Comparison of ENCODE assay signal across 7 mouse cellular contexts in the genomic region with DNA sequence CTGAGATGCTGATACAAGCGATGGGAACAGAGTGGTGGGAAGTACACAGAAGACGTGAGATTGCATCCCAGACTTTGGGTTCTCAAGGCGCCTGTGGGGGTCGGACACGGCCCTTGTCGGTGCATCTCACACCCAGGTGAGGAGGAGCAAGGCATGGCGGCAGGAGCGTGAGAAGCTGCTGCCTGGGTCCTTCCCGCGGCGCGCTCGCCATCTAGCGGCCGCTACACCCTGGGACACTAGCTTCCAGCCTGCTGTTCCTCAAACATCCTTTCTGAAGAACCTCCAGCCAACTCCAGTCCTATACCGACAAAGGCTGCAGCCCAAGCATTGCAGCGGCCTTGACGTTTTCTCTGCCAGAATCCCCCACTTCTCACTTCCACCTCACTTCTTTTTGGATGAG. TPM values are rescaled to one million over a fixed set of nuclear protein-coding genes. Genes with fewer than 3 reads are reported as not detected.
DNase-seq lines count a peak whose midpoint lies in the region; ATAC-seq and TF ChIP-seq lines count a peak whose summit lies in the region.

No protein-coding gene starts in this region.

- no peaks in the 10 kb centered on the region for H3K27me3 ChIP-seq in C2C12 (ENCODE audit: control insufficient read depth, insufficient read depth, insufficient read length)
- H3K27me3 ChIP-seq in G1E (ENCODE audit: insufficient read depth, low read length) = no peaks in the 10 kb centered on the region
- no peaks in the 10 kb centered on the region for H3K27me3 ChIP-seq in heart, embryonic 11.5 days (ENCODE audit: control insufficient read depth, insufficient read depth, low read length)

- H3K9me3 ChIP-seq in G1E (replicated peaks) = no peaks in the 10 kb centered on the region
- H3K9me3 ChIP-seq in heart, embryonic 11.5 days (replicated peaks; ENCODE audit: control insufficient read depth, low read length) = no peaks in the 10 kb centered on the region

- H3K4me3 ChIP-seq in C2C12 (ENCODE audit: insufficient read depth, poor library complexity, severe bottlenecking) (no peak overlapping the region), G1E (ENCODE audit: low read depth, low read length) (no peak overlapping the region; the same call in 1 of the 2 replicates)
- H3K4me3 ChIP-seq in heart, embryonic 11.5 days (ENCODE audit: low read depth, low read length) = peak overlapping the region; percentile 15; the same call in 1 of the 2 replicates

- peak overlapping the region; percentile 52 for H3K4me2 ChIP-seq in heart, embryonic 11.5 days

- H3K4me1 ChIP-seq in G1E (ENCODE audit: insufficient read depth, low read depth, low read length) = peaks cover 30% of the 10 kb centered on the region
- peaks cover 16% of the 10 kb centered on the region for H3K4me1 ChIP-seq in heart, embryonic 11.5 days (ENCODE audit: control insufficient read depth, insufficient read depth, low read length)

- DNase-seq in G1E (ENCODE audit: low spot score) = peak; percentile 68
- peak; percentile 74 to 79 for DNase-seq in cerebellum, postnatal 36 days
- peak; percentile 64 for DNase-seq in kidney, postnatal 14 days
- peak; percentile 67 for DNase-seq in lung, postnatal 36 days
- peak; percentile 69 for DNase-seq in right cerebral cortex, postnatal 25 days

- no peak overlapping the region for H3K27ac ChIP-seq in heart, embryonic 11.5 days (ENCODE audit: low read depth, low read length)

- no peaks in the 10 kb centered on the region for H3K79me3 ChIP-seq in C2C12 (ENCODE audit: low read depth)

- H3ac ChIP-seq in C2C12 (ENCODE audit: control insufficient read depth, insufficient read length, low read depth) = no peak overlapping the region

- TF ChIP-seq CTCF in C2C12 (IDR thresholded peaks at IDR 0.05; ENCODE audit: control insufficient read depth, insufficient read depth, insufficient read length) (peak; percentile 91), G1E (IDR thresholded peaks at IDR 0.05; ENCODE audit: low read depth, low read length) (peak; percentile 77)

- H3K36me3 ChIP-seq in C2C12 (ENCODE audit: control insufficient read depth, insufficient read depth) (no peaks in the 10 kb centered on the region), G1E (replicated peaks) (peaks cover 9% of the 10 kb centered on the region)
- H3K36me3 ChIP-seq in heart, embryonic 11.5 days (ENCODE audit: control insufficient read depth, insufficient read depth, low read length) = no peaks in the 10 kb centered on the region

- no peak for ATAC-seq in G1E (ENCODE audit: extremely low read depth, insufficient number of reproducible peaks, low FRiP score, poor library complexity, severe bottlenecking)
- ATAC-seq in heart, embryonic 11.5 days (replicated peaks; ENCODE audit: insufficient number of reproducible peaks, low FRiP score, low TSS enrichment) = peak; percentile 33; the same call in 1 of the 2 replicates

- H3K79me2 ChIP-seq in C2C12 (ENCODE audit: control insufficient read depth, insufficient read depth) = no peaks in the 10 kb centered on the region

- WGBS in heart, embryonic 11.5 days (ENCODE audit: insufficient replicate concordance) = 1% methylated on average over 18 of the region's 18 CpGs

- H3K9ac ChIP-seq in heart, embryonic 11.5 days (ENCODE audit: low read depth, low read length) = no peak overlapping the region

TF ChIP-seq in C2C12, 6 proteins besides CTCF, POLR2A, EP300 and RAD21:
- TF ChIP-seq USF1 (IDR thresholded peaks at IDR 0.05; ENCODE audit: low read depth) (no peak), MYOD1 (IDR thresholded peaks at IDR 0.05; ENCODE audit: control insufficient read depth, insufficient read length, low read depth) (no peak), MYOG (IDR thresholded peaks at IDR 0.05; ENCODE audit: control insufficient read depth, extremely low read depth, insufficient read length) (no peak), CEBPB (IDR thresholded peaks at IDR 0.05; ENCODE audit: low read depth) (no peak), FOSL1 (IDR thresholded peaks at IDR 0.05; ENCODE audit: insufficient read depth, low read length, poor library complexity, severe bottlenecking) (no peak), MAX (IDR thresholded peaks at IDR 0.05) (no peak)
TF ChIP-seq in C2C12: peak in this region for 0.

RNA-seq across cellular contexts. Expression of gene Dand5, which starts 1.0 kb away (rescaled TPM):
- polyA plus RNA-seq in C2C12 (2012; fragmentation: generic; extraction: Trizol) = 2.4 TPM
- 7.1 and 7.7 TPM in 2 replicates for total RNA-seq in G1E (2014; fragmentation: Nextera tagmentation)
- total RNA-seq in G1E (2017) = 1.8 and 2.2 TPM in 2 replicates
- 1.4 and 2.1 TPM in 2 replicates for polyA plus RNA-seq in G1E (2012)
- 5.0 and 6.0 TPM in 2 replicates for polyA plus RNA-seq in heart, embryonic 11.5 days (2014; fragmentation: Nextera tagmentation; extraction: Ambion mirVana)

RNA-seq across cellular contexts. Expression of gene Gadd45gip1, which starts 7.7 kb away (rescaled TPM):
- polyA plus RNA-seq in C2C12 (2012; fragmentation: generic; extraction: Trizol) (32.5 TPM), G1E (2012) (79.7 and 93.0 TPM in 2 replicates)
- total RNA-seq in G1E (2014; fragmentation: Nextera tagmentation) (10.0 and 13.0 TPM in 2 replicates), G1E (2017) (20.4 and 20.9 TPM in 2 replicates)
- polyA plus RNA-seq in heart, embryonic 11.5 days (2014; fragmentation: Nextera tagmentation; extraction: Ambion mirVana) = 51.5 and 52.2 TPM in 2 replicates

RNA-seq across cellular contexts. Expression of gene Rad23a, which starts 16.8 kb away (rescaled TPM):
- polyA plus RNA-seq in C2C12 (2012; fragmentation: generic; extraction: Trizol) (68.3 TPM), G1E (2012) (414 and 672 TPM in 2 replicates)
- total RNA-seq in G1E (2014; fragmentation: Nextera tagmentation) (116 and 121 TPM in 2 replicates), G1E (2017) (38.7 and 39.2 TPM in 2 replicates)
- 125 and 127 TPM in 2 replicates for polyA plus RNA-seq in heart, embryonic 11.5 days (2014; fragmentation: Nextera tagmentation; extraction: Ambion mirVana)

RNA-seq across cellular contexts. Expression of gene Calr, which starts 23.1 kb away (rescaled TPM):
- polyA plus RNA-seq in C2C12 (2012; fragmentation: generic; extraction: Trizol) (687 TPM), G1E (2012) (248 and 253 TPM in 2 replicates)
- total RNA-seq in G1E (2014; fragmentation: Nextera tagmentation) (406 and 435 TPM in 2 replicates), G1E (2017) (831 and 954 TPM in 2 replicates)
- polyA plus RNA-seq in heart, embryonic 11.5 days (2014; fragmentation: Nextera tagmentation; extraction: Ambion mirVana) = 830 and 894 TPM in 2 replicates

RNA-seq across cellular contexts. Expression of gene Nfix, which starts 23.5 kb away (rescaled TPM):
- polyA plus RNA-seq in C2C12 (2012; fragmentation: generic; extraction: Trizol) (50.7 TPM), G1E (2012) (14.3 and 16.2 TPM in 2 replicates)
- total RNA-seq in G1E (2014; fragmentation: Nextera tagmentation) (30.0 and 34.0 TPM in 2 replicates), G1E (2017) (2.7 and 4.3 TPM in 2 replicates)
- 6.1 and 7.6 TPM in 2 replicates for polyA plus RNA-seq in heart, embryonic 11.5 days (2014; fragmentation: Nextera tagmentation; extraction: Ambion mirVana)
